Mouse (Mus musculus) midbrain, embryonic 11.5 days (tissue): ENCODE data around the gene Acrbp. TPM values are rescaled to one million over a fixed set of nuclear protein-coding genes. Genes with fewer than 3 reads are reported as not detected.
A peak's percentile ranks its signal among the peaks of the same experiment; 100 is the strongest.

ENCODE experiments used
- ATAC-seq: fragments of 200-750 bp; cut with Nextera tagmentation; 2 replicates; pipeline ENCODE4 v1.8.0; 2017; ENCODE audit warnings: moderate TSS enrichment, moderate library complexity; ENCODE audit not compliant: low FRiP score
- DNase-seq: peaks from one replicate; pipeline ENCODE4 v3.0.0; 2015; ENCODE audit warnings: low spot score; ENCODE audit errors: missing footprints
- H3K27ac ChIP-seq: fragments of 300-500 bp; sonication (generic); 2 replicates; pipeline ENCODE4 v1.5.1; 2014; ENCODE audit warnings: low read depth, low read length
- H3K27me3 ChIP-seq: fragments of 300-500 bp; sonication (generic); 2 replicates; pipeline ENCODE4 v1.6.1; 2014; ENCODE audit warnings: mild to moderate bottlenecking, low read length, moderate library complexity, mixed read lengths; ENCODE audit not compliant: control insufficient read depth, insufficient read depth
- H3K36me3 ChIP-seq: fragments of 300-500 bp; sonication (generic); 2 replicates; pipeline ENCODE4 v1.6.1; 2014; ENCODE audit warnings: mild to moderate bottlenecking, low read length, moderate library complexity, mixed read lengths; ENCODE audit not compliant: control insufficient read depth, insufficient read depth
- H3K4me1 ChIP-seq: fragments of 300-500 bp; sonication (generic); 2 replicates; pipeline ENCODE4 v1.6.1; 2014; ENCODE audit warnings: low read length; ENCODE audit not compliant: control insufficient read depth, insufficient read depth
- H3K4me2 ChIP-seq: fragments of 300-500 bp; sonication (generic); 2 replicates; pipeline ENCODE4 v1.6.1; 2014; ENCODE audit warnings: mild to moderate bottlenecking, moderate library complexity
- H3K4me3 ChIP-seq: fragments of 300-500 bp; sonication (generic); 2 replicates; pipeline ENCODE4 v1.5.1; 2014; ENCODE audit warnings: low read depth, low read length
- H3K9ac ChIP-seq: fragments of 300-500 bp; sonication (generic); 2 replicates; pipeline ENCODE4 v1.6.1; 2014; ENCODE audit warnings: low read length
- H3K9me3 ChIP-seq: fragments of 300-500 bp; sonication (generic); 2 replicates; pipeline ENCODE4 v1.6.1; 2016; ENCODE audit warnings: low read length; ENCODE audit not compliant: control insufficient read depth
- WGBS: fragments of 180-500 bp; shearing (Covaris S2); extraction: QIAGEN DNeasy Blood & Tissue Kit; methylation state at CpG from one replicate; pipeline ENCODE4 v1.1.7; 2014; 5-methylcytosine and 5-hydroxymethylcytosine counted together
- polyA plus RNA-seq: library from polyadenylated mRNA; unstranded; fragments of >200 nt; fragmentation: Nextera tagmentation; extraction: Ambion mirVana; gene quantifications from 2 replicates; pipeline ENCODE4 v1.2.1, GENCODE M21; 2014

The Acrbp gene
- polyA plus RNA-seq, 1 experiment from 2014 or later = 9.2 TPM

- Histone ChIP-seq H3K36me3 (peaks cover 33% of the 10 kb centered on the region), H3K4me3 (no peak overlapping the region), H3K4me1 (no peaks in the 10 kb centered on the region), H3K9ac (no peak overlapping the region), H3K27ac (no peak overlapping the region), H3K9me3 (no peaks in the 10 kb centered on the region), H3K27me3 (no peaks in the 10 kb centered on the region), H3K4me2 (no peak overlapping the region)
- ATAC-seq (no peak; the same call in 1 of the 2 replicates), DNase-seq (peak; percentile 12)
- WGBS = 95% methylated on average over 16 of the region's 16 CpGs
Observed at GRCm38 (mm10) chr6:125031604-125032003, 17.9 kb upstream of the Acrbp start.

- Histone ChIP-seq H3K27ac (no peak overlapping the region; the same call in 1 of the 2 replicates), H3K9ac (peak overlapping the region; percentile 61; the same call in 1 of the 2 replicates), H3K4me2 (peak overlapping the region; percentile 47), H3K27me3 (no peaks in the 10 kb centered on the region), H3K4me3 (no peak overlapping the region), H3K4me1 (peaks cover 9% of the 10 kb centered on the region), H3K36me3 (peaks cover 15% of the 10 kb centered on the region), H3K9me3 (no peaks in the 10 kb centered on the region)
- 94% methylated on average over 4 of the region's 4 CpGs for WGBS
- DNase-seq (no peak), ATAC-seq (no peak)
Observed at GRCm38 (mm10) chr6:125038666-125039065, 10.8 kb upstream of the Acrbp start.

DNA sequence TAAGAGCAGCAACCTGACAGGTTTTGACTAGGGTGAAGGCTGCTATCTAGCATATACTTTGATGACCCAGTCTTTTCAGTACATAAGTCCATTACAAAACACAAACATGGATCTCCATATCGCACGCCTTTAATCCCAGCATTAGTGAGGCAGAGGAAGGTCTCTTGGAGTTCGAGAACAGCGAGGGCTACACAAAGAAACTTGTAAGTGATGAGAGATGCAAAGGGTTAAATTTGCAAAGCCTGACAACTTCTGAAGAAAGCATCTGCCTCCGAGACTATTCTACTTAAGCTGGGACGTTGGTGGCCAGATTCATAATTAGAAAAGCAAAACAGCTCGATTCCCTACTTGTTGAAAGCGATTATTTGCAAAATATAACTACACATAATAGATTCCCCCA lies 10.4 kb upstream of the Acrbp start:
- DNase-seq (no peak), ATAC-seq (peak; percentile 41)
- Histone ChIP-seq H3K4me1 (peaks cover 9% of the 10 kb centered on the region), H3K27ac (peak overlapping the region; percentile 40), H3K9ac (peak overlapping the region; percentile 61), H3K9me3 (no peaks in the 10 kb centered on the region), H3K4me2 (peak overlapping the region; percentile 47), H3K4me3 (peak overlapping the region; percentile 59), H3K36me3 (peaks cover 17% of the 10 kb centered on the region), H3K27me3 (no peaks in the 10 kb centered on the region)
- 8% methylated on average over 8 of the region's 8 CpGs for WGBS

DNA sequence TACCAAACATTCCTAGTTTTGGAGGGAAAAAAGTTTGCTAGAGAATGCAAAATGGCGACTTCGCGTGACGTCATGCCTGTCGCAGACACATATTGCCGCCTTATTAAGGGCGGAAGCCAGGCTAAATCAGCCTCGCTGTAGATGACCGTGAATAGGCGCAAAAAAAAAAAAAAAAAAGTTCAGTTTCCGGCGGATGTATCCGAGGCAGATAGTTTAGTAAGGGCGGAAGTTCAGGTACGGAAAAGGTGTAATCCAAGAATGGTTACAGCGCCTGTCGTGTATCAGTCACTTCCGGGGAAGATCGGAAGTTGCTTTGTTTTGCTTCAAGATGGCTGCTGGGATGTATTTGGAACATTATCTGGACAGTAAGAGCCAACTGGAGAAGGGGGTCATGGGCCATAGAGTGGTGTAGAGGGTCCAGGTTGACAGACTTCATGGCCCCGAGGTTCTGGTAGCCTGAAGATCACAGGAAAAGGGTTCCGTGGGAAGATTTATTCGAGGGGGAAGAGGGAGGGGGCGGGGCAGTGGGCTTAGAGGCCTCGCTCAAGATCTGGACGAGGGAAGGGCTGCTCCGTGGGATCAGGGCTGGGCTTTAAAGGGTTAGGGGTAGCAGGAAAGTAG lies 9.8 kb upstream of the Acrbp start, which contains the start of gene Ing4:
Gene Ing4, plus strand, starts transcription at position 228 of the 621 bp plus-strand sequence.
- Histone ChIP-seq H3K9me3 (no peaks in the 10 kb centered on the region), H3K36me3 (peaks cover 22% of the 10 kb centered on the region), H3K27me3 (no peaks in the 10 kb centered on the region), H3K4me1 (peaks cover 9% of the 10 kb centered on the region), H3K9ac (peak within 1 kb of the TSS; percentile 77), H3K4me2 (peak within 1 kb of the TSS; percentile 86), H3K4me3 (peak within 1 kb of the TSS; percentile 59), H3K27ac (peak within 1 kb of the TSS; percentile 40)
- under 1% methylated on average over 26 of the region's 26 CpGs for WGBS
- ATAC-seq = peak; percentile 97
- DNase-seq = peak; percentile 99

DNA sequence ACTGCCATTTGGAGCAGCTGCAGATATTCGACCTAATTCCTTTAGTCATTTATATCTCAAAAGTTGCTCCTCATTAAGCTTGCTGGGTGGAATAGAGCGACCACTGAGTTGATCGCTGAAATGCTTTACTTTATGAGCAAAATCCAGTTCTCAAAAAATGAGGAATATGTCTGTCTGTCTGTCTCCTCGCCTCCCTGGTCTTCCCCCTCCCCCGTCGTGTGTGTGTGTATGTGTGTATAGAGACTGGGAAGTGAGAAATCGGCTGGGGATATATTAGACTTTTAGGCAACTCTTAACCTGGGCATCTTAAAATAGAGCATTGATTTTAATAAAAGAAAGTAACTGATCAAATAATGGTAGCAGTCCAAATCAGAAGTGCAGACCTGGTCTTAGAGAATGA lies 9.3 kb upstream of the Acrbp start:
- Histone ChIP-seq H3K4me1 (peaks cover 9% of the 10 kb centered on the region), H3K4me3 (peak overlapping the region; percentile 59), H3K27ac (peak overlapping the region; percentile 11; the same call in 1 of the 2 replicates), H3K27me3 (no peaks in the 10 kb centered on the region), H3K9me3 (no peaks in the 10 kb centered on the region), H3K36me3 (peaks cover 21% of the 10 kb centered on the region), H3K9ac (peak overlapping the region; percentile 77), H3K4me2 (peak overlapping the region; percentile 86)
- ATAC-seq = no peak
- WGBS = 20% methylated on average over 7 of the region's 7 CpGs
- no peak for DNase-seq

DNA sequence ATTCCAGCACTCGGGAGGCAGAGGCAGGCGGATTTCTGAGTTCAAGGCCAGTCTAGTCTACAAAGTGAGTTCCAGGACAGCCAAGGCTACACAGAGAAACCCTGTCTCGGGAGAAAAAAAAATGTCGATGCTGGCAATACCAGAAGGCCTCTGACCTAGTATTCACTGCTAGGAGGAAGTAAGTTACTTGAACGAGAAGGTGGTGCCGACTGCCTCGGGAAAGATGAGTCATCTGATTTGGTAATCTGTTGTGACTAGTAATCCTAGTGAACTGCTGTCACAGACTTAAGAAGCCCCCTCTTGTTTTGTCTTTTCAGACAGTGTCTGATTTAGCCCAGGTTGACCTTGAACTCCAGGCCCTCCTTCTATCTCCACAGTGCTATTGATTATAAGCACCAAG lies 8.4 kb upstream of the Acrbp start:
- H3K4me3 ChIP-seq = no peak overlapping the region
- no peaks in the 10 kb centered on the region for H3K9me3 ChIP-seq
- no peak for ATAC-seq
- H3K4me2 ChIP-seq = no peak overlapping the region
- peaks cover 9% of the 10 kb centered on the region for H3K4me1 ChIP-seq
- DNase-seq = no peak
- peaks cover 15% of the 10 kb centered on the region for H3K36me3 ChIP-seq
- 92% methylated on average over 7 of the region's 7 CpGs for WGBS
- no peak overlapping the region for H3K9ac ChIP-seq
- H3K27me3 ChIP-seq = no peaks in the 10 kb centered on the region
- no peak overlapping the region for H3K27ac ChIP-seq

GRCm38 (mm10) chr6:125042081-125042480 lies 7.4 kb upstream of the Acrbp start:
- ATAC-seq = no peak
- H3K4me3 ChIP-seq = no peak overlapping the region
- no peak overlapping the region for H3K27ac ChIP-seq
- no peaks in the 10 kb centered on the region for H3K27me3 ChIP-seq
- H3K36me3 ChIP-seq = peaks cover 14% of the 10 kb centered on the region; the same call in 1 of the 2 replicates
- no peak overlapping the region for H3K9ac ChIP-seq
- H3K9me3 ChIP-seq = no peaks in the 10 kb centered on the region
- H3K4me2 ChIP-seq = no peak overlapping the region
- WGBS = 96% methylated on average over 7 of the region's 7 CpGs
- H3K4me1 ChIP-seq = peaks cover 9% of the 10 kb centered on the region
- DNase-seq = no peak

DNA sequence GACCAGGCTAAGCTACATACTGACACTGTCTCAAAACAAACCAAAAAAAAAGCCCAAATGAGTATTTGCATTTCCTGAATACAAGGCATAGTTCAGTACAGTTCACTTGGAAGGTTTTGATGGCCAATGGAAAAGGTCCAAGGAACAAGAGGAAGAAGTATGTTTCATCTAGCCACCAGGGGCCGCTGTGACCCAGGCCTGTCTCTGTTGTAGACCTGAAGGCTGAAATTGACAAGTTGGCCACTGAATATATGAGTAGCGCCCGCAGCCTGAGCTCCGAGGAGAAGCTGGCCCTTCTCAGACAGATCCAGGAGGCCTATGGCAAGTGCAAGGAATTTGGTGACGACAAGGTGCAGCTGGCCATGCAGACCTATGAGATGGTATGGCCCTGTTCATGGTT lies 2.8 kb upstream of the Acrbp start:
- peaks cover 23% of the 10 kb centered on the region for H3K36me3 ChIP-seq

GRCm38 (mm10) chr6:125051237-125051636 lies 1.7 kb downstream of the Acrbp start:
- 59% methylated on average over 5 of the region's 5 CpGs for WGBS
- no peak for DNase-seq
- Histone ChIP-seq H3K9me3 (no peaks in the 10 kb centered on the region), H3K36me3 (peaks cover 19% of the 10 kb centered on the region), H3K9ac (no peak overlapping the region), H3K27me3 (no peaks in the 10 kb centered on the region), H3K4me3 (no peak overlapping the region), H3K4me2 (no peak overlapping the region), H3K27ac (no peak overlapping the region), H3K4me1 (no peaks in the 10 kb centered on the region)
- no peak for ATAC-seq

More for the DNA sequence above, 2.8 kb upstream of the Acrbp start:
- no peak overlapping the region for H3K4me3 ChIP-seq
- H3K9ac ChIP-seq = no peak overlapping the region
- DNase-seq (peak; percentile 98), ATAC-seq (peak; percentile 64)
- no peak overlapping the region for H3K27ac ChIP-seq
- no peaks in the 10 kb centered on the region for H3K27me3 ChIP-seq
- no peaks in the 10 kb centered on the region for H3K9me3 ChIP-seq
- H3K4me1 ChIP-seq = no peaks in the 10 kb centered on the region
- no peak overlapping the region for H3K4me2 ChIP-seq
- WGBS = 49% methylated on average over 5 of the region's 5 CpGs
